Mouse (Mus musculus) myocyte (in vitro differentiated cells): ENCODE measurements around the gene Moxd1. TPM values are rescaled to one million over a fixed set of nuclear protein-coding genes. Genes with fewer than 3 reads are reported as not detected.

Experiments used
- H3K27me3 ChIP-seq: one replicate; pipeline ENCODE4 v1.6.1; 2011; ENCODE audit not compliant: control insufficient read depth, insufficient read depth, insufficient read length
- H3K36me3 ChIP-seq: one replicate; pipeline ENCODE4 v1.6.1; 2011; ENCODE audit not compliant: control insufficient read depth, insufficient read depth
- H3K4me2 ChIP-seq: one replicate; pipeline ENCODE4 v1.6.1; 2011; ENCODE audit warnings: low read depth, control low read depth
- H3K4me3 ChIP-seq: one replicate; pipeline ENCODE4 v1.5.1; 2011; ENCODE audit warnings: mild to moderate bottlenecking, control low read depth, moderate library complexity
- H3K79me2 ChIP-seq: one replicate; pipeline ENCODE4 v1.6.1; 2011; ENCODE audit not compliant: control insufficient read depth, insufficient read depth
- H3ac ChIP-seq: one replicate; pipeline ENCODE4 v1.6.1; 2011; ENCODE audit not compliant: control insufficient read depth, insufficient read length
- CEBPB ChIP-seq: IDR thresholded peaks from 2 replicates; pipeline ENCODE4 v1.6.1; 2011; ENCODE audit warnings: mild to moderate bottlenecking, moderate library complexity; ENCODE audit not compliant: poor library complexity, insufficient read depth, severe bottlenecking
- E2F4 ChIP-seq: IDR thresholded peaks from one replicate; pipeline ENCODE4 v1.6.1; 2011; ENCODE audit warnings: mild to moderate bottlenecking, control low read depth, moderate library complexity; ENCODE audit not compliant: insufficient read depth
- MAX ChIP-seq: IDR thresholded peaks from one replicate; pipeline ENCODE4 v1.6.1; 2011; ENCODE audit warnings: low read depth, mild to moderate bottlenecking, control low read depth
- MYOD1 ChIP-seq, 3 experiments: IDR thresholded peaks; one replicate each; pipeline ENCODE4 v1.6.1; 2011; ENCODE audit warnings: control low read depth in 2 of 3, low read depth in 2 of 3, mild to moderate bottlenecking in 2 of 3, moderate library complexity in 1 of 3; ENCODE audit not compliant: insufficient read length in 2 of 3, control insufficient read depth in 1 of 3
- MYOG ChIP-seq, 3 experiments: IDR thresholded peaks; one replicate each; pipeline ENCODE4 v1.6.1; 2011; ENCODE audit warnings: control low read depth in 2 of 3, low read depth in 2 of 3, mild to moderate bottlenecking in 2 of 3; ENCODE audit not compliant: insufficient read length in 2 of 3, control insufficient read depth in 1 of 3, insufficient read depth in 1 of 3
- POLR2A ChIP-seq: IDR thresholded peaks from one replicate; pipeline ENCODE4 v1.6.1; 2011; ENCODE audit warnings: low read depth, mild to moderate bottlenecking, control low read depth, moderate library complexity; ENCODE audit not compliant: insufficient read length
- POLR2AphosphoS2 ChIP-seq: IDR thresholded peaks from one replicate; pipeline ENCODE4 v1.6.1; 2011; ENCODE audit warnings: low read depth, control low read depth; ENCODE audit not compliant: insufficient read length
- REST ChIP-seq: IDR thresholded peaks from one replicate; pipeline ENCODE4 v1.6.1; 2011; ENCODE audit warnings: mild to moderate bottlenecking, control low read depth, moderate library complexity; ENCODE audit not compliant: insufficient read depth, insufficient read length
- SRF ChIP-seq: IDR thresholded peaks from one replicate; pipeline ENCODE4 v1.6.1; 2011; ENCODE audit warnings: low read depth; ENCODE audit not compliant: control insufficient read depth, insufficient read length
- TCF12 ChIP-seq: IDR thresholded peaks from one replicate; pipeline ENCODE4 v1.6.1; 2011; ENCODE audit warnings: mild to moderate bottlenecking, control low read depth; ENCODE audit not compliant: poor library complexity, insufficient read depth, severe bottlenecking
- TCF3 ChIP-seq: IDR thresholded peaks from one replicate; pipeline ENCODE4 v1.6.1; 2011; ENCODE audit warnings: low read depth, control low read depth; ENCODE audit not compliant: insufficient read length
- USF1 ChIP-seq: IDR thresholded peaks from one replicate; pipeline ENCODE4 v1.6.1; 2011; ENCODE audit warnings: low read depth, mild to moderate bottlenecking, control low read depth, moderate library complexity
- polyA plus RNA-seq: library from polyadenylated mRNA; unstranded; fragments of >200 nt; fragmentation: generic; extraction: Trizol; gene quantifications from one replicate; pipeline ENCODE4 v1.2.1, GENCODE M21; 2012; ENCODE audit warnings: missing spikeins

The Moxd1 gene
- polyA plus RNA-seq, 1 experiment: not detected

- TF ChIP-seq POLR2A: no peak
- TF ChIP-seq POLR2AphosphoS2: no peak
- no peak for TF ChIP-seq E2F4
- no peak for TF ChIP-seq CEBPB
- no peak for TF ChIP-seq TCF12
- TF ChIP-seq MAX: no peak
- TF ChIP-seq REST: no peak
- Histone ChIP-seq H3K4me3 (no peak overlapping the region), H3K79me2 (no peaks in the 10 kb centered on the region)
Measured at GRCm38 (mm10) chr10:24213297-24213696, 10.0 kb upstream of the Moxd1 start.

GRCm38 (mm10) chr10:24217558-24218268 lies 5.6 kb upstream of the Moxd1 start:
- no peaks in the 10 kb centered on the region for H3K36me3 ChIP-seq
- H3K27me3 ChIP-seq: peaks cover 14% of the 10 kb centered on the region
- TF ChIP-seq POLR2AphosphoS2: no peak
- TF ChIP-seq SRF: no peak
- TF ChIP-seq MAX: no peak
- TF ChIP-seq TCF3: no peak
- TF ChIP-seq POLR2A: no peak
- no peak for TF ChIP-seq MYOD1 (IDR thresholded peaks at IDR 0.05; ENCODE audit: control insufficient read depth in 1 of 3, insufficient read length in 2 of 3, low read depth in 2 of 3)
- no peak for TF ChIP-seq CEBPB
- TF ChIP-seq E2F4: no peak
- H3K4me3 ChIP-seq: no peak overlapping the region
- no peak overlapping the region for H3K4me2 ChIP-seq
- H3K79me2 ChIP-seq: no peaks in the 10 kb centered on the region
- no peak overlapping the region for H3ac ChIP-seq

More at GRCm38 (mm10) chr10:24213297-24213696, 10.0 kb upstream of the Moxd1 start:
- H3ac ChIP-seq: no peak overlapping the region
- no peaks in the 10 kb centered on the region for H3K36me3 ChIP-seq
- no peak overlapping the region for H3K4me2 ChIP-seq
- H3K27me3 ChIP-seq: peaks cover 8% of the 10 kb centered on the region

- Histone ChIP-seq H3K79me2 (no peaks in the 10 kb centered on the region), H3K27me3 (peaks cover 34% of the 10 kb centered on the region)
- TF ChIP-seq REST (peak; percentile 16), POLR2A (no peak)
Measured at GRCm38 (mm10) chr10:24220931-24221330, 2.4 kb upstream of the Moxd1 start.

GRCm38 (mm10) chr10:24222911-24223310 lies 406 bp upstream of the Moxd1 start:
- peaks cover 26% of the 10 kb centered on the region for H3K27me3 ChIP-seq
- TF ChIP-seq REST (no peak), POLR2A (no peak), TCF12 (no peak), MAX (no peak), SRF (no peak), USF1 (no peak), MYOG (IDR thresholded peaks at IDR 0.05; ENCODE audit: control insufficient read depth in 1 of 3, insufficient read depth in 1 of 3, insufficient read length in 2 of 3, low read depth in 2 of 3) (no peak)
- no peak overlapping the region for H3K4me3 ChIP-seq
- H3K79me2 ChIP-seq: no peaks in the 10 kb centered on the region
- no peak overlapping the region for H3K4me2 ChIP-seq
- H3ac ChIP-seq: no peak overlapping the region
- H3K36me3 ChIP-seq: no peaks in the 10 kb centered on the region

More at GRCm38 (mm10) chr10:24220931-24221330, 2.4 kb upstream of the Moxd1 start:
- H3ac ChIP-seq: no peak overlapping the region
- no peak overlapping the region for H3K4me2 ChIP-seq
- no peak overlapping the region for H3K4me3 ChIP-seq
- H3K36me3 ChIP-seq: no peaks in the 10 kb centered on the region

- Histone ChIP-seq H3K36me3 (no peaks in the 10 kb centered on the region), H3ac (no peak overlapping the region), H3K4me3 (no peak overlapping the region), H3K27me3 (peaks cover 26% of the 10 kb centered on the region), H3K79me2 (no peaks in the 10 kb centered on the region), H3K4me2 (no peak overlapping the region)
- no peak for TF ChIP-seq TCF12
- TF ChIP-seq SRF: no peak
- TF ChIP-seq MYOD1 (IDR thresholded peaks at IDR 0.05; ENCODE audit: control insufficient read depth in 1 of 3, insufficient read length in 2 of 3, low read depth in 2 of 3): no peak
- TF ChIP-seq MYOG (IDR thresholded peaks at IDR 0.05; ENCODE audit: control insufficient read depth in 1 of 3, insufficient read depth in 1 of 3, insufficient read length in 2 of 3, low read depth in 2 of 3): no peak
- no peak for TF ChIP-seq POLR2AphosphoS2
- no peak for TF ChIP-seq MAX
- no peak for TF ChIP-seq REST
- TF ChIP-seq CEBPB: no peak
- TF ChIP-seq USF1: no peak
- TF ChIP-seq POLR2A: no peak
- TF ChIP-seq TCF3: no peak
- no peak for TF ChIP-seq E2F4
Measured at GRCm38 (mm10) chr10:24224591-24224990, 1.3 kb downstream of the Moxd1 start.
